Mouse (Mus musculus) forebrain, postnatal 0 days (tissue): ENCODE data around the gene Cox5a. TPM values are rescaled to one million over a fixed set of nuclear protein-coding genes. Genes with fewer than 3 reads are reported as not detected.
A peak's percentile ranks its signal among the peaks of the same experiment; 100 is the strongest.

Experiments
- ATAC-seq: fragments of 200-750 bp; cut with Nextera tagmentation; 2 replicates; pipeline ENCODE4 v1.8.0; 2017; ENCODE audit warnings: mild to moderate bottlenecking, moderate library complexity
- DNase-seq: peaks from one replicate; pipeline ENCODE4 v3.0.0-alpha.2; 2015
- H3K27ac ChIP-seq: fragments of 300-500 bp; sonication (generic); 2 replicates; pipeline ENCODE4 v1.5.1; 2014; ENCODE audit warnings: low read depth, mild to moderate bottlenecking, antibody characterized with exemption, low read length, moderate library complexity, mixed read lengths
- H3K27me3 ChIP-seq: fragments of 300-500 bp; sonication (generic); 2 replicates; pipeline ENCODE4 v1.6.1; 2014; ENCODE audit warnings: mild to moderate bottlenecking, low read length, mixed read lengths; ENCODE audit not compliant: insufficient read depth
- H3K36me3 ChIP-seq: fragments of 300-500 bp; sonication (generic); 2 replicates; pipeline ENCODE4 v1.6.1; 2014; ENCODE audit warnings: mild to moderate bottlenecking, moderate library complexity; ENCODE audit not compliant: insufficient read depth
- H3K4me1 ChIP-seq: fragments of 300-500 bp; sonication (generic); 2 replicates; pipeline ENCODE4 v1.6.1; 2014; ENCODE audit warnings: antibody characterized with exemption; ENCODE audit not compliant: insufficient read depth
- H3K4me2 ChIP-seq: fragments of 300-500 bp; sonication (generic); 2 replicates; pipeline ENCODE4 v1.6.1; 2014; ENCODE audit warnings: low read depth, mild to moderate bottlenecking, moderate library complexity
- H3K4me3 ChIP-seq: fragments of 300-500 bp; sonication (generic); 2 replicates; pipeline ENCODE4 v1.5.1; 2014; ENCODE audit warnings: low read depth, low read length, mixed read lengths
- H3K9ac ChIP-seq: fragments of 300-500 bp; sonication (generic); 2 replicates; pipeline ENCODE4 v1.6.1; 2014; ENCODE audit warnings: mild to moderate bottlenecking
- H3K9me3 ChIP-seq: fragments of 300-500 bp; sonication (generic); 2 replicates; pipeline ENCODE4 v1.6.1; 2016; ENCODE audit warnings: low read length
- CTCF ChIP-seq: sonication (generic); IDR thresholded peaks from 2 replicates; pipeline ENCODE4 v1.5.1; 2016; ENCODE audit warnings: antibody characterized with exemption, control low read depth, low read depth
- WGBS: fragments of 180-500 bp; shearing (Covaris S2); extraction: QIAGEN DNeasy Blood & Tissue Kit; methylation state at CpG from one replicate; pipeline ENCODE4 v1.1.7; 2014; 5-methylcytosine and 5-hydroxymethylcytosine counted together
- polyA plus RNA-seq: library from polyadenylated mRNA; unstranded; fragments of >200 nt; fragmentation: Nextera tagmentation; extraction: Ambion mirVana; gene quantifications from 2 replicates; pipeline ENCODE4 v1.2.1, GENCODE M21; 2015
- total RNA-seq: library from RNA; depleted of rRNA; stranded (reverse); fragments of >200 nt; gene quantifications from 2 replicates; pipeline ENCODE4 v1.2.3, GENCODE M21; 2014; rRNA removed

The Cox5a gene
- total RNA-seq = 236 and 279 TPM in 2 replicates
- polyA plus RNA-seq = 1,027 and 1,112 TPM in 2 replicates

DNA sequence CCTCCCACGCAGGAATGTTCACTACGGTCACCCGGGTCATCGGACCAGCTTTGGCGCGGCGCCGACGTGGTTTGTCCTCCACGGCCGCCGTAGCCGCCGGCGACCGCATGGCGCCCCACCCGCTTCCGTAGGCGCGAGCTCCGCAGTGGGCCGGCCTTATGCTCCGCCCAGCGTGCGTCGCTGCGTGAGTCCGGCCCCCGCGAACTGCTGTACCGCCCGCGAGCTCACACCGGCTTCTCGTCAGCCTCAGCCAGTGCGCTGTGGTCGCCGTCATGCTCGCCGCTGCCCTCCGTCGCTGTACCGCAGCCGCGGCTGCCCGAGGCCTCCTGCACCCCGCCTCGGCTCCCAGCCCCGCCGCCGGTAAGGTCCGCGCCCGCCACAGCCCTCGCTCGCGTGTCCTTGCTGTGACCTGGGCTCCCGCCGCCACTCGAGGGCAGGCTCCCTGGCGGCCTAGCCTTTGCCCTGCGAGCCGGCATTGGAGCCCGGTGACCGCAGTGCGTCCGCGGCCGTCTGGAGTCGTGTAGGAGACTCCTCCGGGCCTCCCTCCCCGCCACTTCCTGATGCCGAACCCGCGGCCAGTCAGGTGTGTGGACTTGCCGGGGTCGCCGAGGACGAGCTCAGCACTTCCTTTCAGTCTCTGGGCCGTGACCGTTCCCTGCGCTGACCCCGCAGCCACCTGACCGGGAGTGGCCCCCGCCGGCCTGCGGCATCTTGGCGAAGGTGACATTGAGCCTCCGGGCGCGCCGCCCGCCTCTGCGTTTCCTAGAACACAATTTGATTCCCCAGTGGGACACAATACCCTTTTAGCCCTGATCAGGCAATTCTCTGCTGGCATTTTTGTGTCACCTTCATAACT is at the start of gene Cox5a:
Gene Cox5a, plus strand, starts transcription at position 219 of the 856 bp plus-strand sequence.
- Histone ChIP-seq H3K4me3 (peak within 1 kb of the TSS; percentile 92), H3K9ac (peak within 1 kb of the TSS; percentile 95), H3K4me2 (peak within 1 kb of the TSS; percentile 63), H3K27me3 (no peaks in the 10 kb centered on the region), H3K36me3 (no peaks in the 10 kb centered on the region), H3K27ac (peak within 1 kb of the TSS; percentile 86), H3K4me1 (peaks cover 20% of the 10 kb centered on the region; the same call in 1 of the 2 replicates), H3K9me3 (no peaks in the 10 kb centered on the region)
- 3% methylated on average over 95 of the region's 95 CpGs for WGBS
- TF ChIP-seq CTCF = no peak; the same call in 1 of the 2 replicates
- ATAC-seq (peak; percentile 97), DNase-seq (peak; percentile 96)

DNA sequence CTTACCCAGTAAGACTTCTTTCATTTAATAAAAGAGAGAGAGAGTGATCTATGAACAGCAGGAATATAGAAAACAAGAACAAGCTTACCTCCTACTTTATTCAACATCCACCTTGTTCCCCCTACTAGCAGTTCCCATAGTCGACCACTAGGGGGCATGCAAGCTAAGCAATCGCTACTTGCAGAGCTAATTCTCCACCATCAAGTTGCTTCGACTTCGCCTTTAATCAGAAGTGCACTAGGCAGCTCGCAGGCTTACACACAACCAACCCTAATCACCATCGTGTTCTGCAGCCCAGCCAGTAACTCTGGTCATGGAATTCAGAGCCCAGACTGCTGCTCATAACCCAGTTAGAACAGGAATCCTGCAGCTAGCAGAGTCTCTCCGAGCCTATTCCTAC is 35.3 kb upstream of the Cox5a start:
- no peak overlapping the region for H3K4me3 ChIP-seq
- H3K27ac ChIP-seq = no peak overlapping the region
- no peaks in the 10 kb centered on the region for H3K27me3 ChIP-seq
- peak; percentile 99 for TF ChIP-seq CTCF
- no peak overlapping the region for H3K4me2 ChIP-seq
- no peaks in the 10 kb centered on the region for H3K4me1 ChIP-seq
- no peak overlapping the region for H3K9ac ChIP-seq
- 12% methylated on average over 7 of the region's 7 CpGs for WGBS
- peak; percentile 90 for ATAC-seq
- no peaks in the 10 kb centered on the region for H3K9me3 ChIP-seq
- DNase-seq = peak; percentile 93
- no peaks in the 10 kb centered on the region for H3K36me3 ChIP-seq

DNA sequence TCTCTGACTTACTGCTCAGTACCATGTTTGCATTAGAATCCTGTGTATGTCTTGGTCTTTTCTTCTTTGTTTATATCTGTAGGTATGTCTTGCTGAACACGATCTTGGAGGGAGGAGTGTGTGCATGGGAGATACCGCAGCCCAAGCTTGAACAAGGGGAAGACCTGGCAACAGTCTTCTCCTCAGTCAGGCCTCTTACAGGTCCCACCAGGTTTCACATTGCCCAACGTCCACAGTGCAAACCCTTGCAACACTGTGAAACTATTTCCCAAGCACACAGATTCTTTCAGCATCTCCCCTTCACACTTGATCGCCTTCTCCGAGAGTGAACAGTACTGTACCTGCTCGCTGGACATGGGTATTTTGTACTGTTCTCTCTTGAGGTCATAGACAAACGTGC is 33.3 kb upstream of the Cox5a start:
- Histone ChIP-seq H3K4me2 (no peak overlapping the region), H3K4me1 (no peaks in the 10 kb centered on the region), H3K27me3 (no peaks in the 10 kb centered on the region), H3K27ac (no peak overlapping the region), H3K36me3 (no peaks in the 10 kb centered on the region), H3K9ac (no peak overlapping the region), H3K4me3 (no peak overlapping the region), H3K9me3 (no peaks in the 10 kb centered on the region)
- ATAC-seq (no peak), DNase-seq (no peak)
- 74% methylated on average over 7 of the region's 7 CpGs for WGBS
- TF ChIP-seq CTCF = no peak

DNA sequence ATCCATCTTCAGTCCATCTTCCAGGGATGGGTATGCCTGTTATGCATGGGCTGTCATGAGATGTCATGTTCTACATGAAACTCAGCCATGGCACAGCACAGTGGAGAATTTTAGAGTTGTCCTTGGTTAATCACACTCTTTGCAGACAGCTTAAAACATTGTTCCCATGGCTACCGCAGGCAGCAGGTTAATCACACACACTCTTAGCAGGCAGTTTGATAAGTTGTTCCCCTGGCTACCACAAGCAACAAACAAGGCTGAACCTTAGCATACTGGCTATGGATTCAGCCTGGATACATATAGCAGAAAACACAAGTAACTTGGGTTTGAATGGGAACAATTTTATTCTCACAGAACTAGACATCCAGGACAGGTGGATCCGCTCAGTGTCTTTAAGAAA is 27.5 kb upstream of the Cox5a start:
- Histone ChIP-seq H3K4me1 (no peaks in the 10 kb centered on the region), H3K9me3 (no peaks in the 10 kb centered on the region), H3K9ac (no peak overlapping the region), H3K27ac (no peak overlapping the region), H3K4me3 (no peak overlapping the region), H3K4me2 (no peak overlapping the region), H3K27me3 (no peaks in the 10 kb centered on the region), H3K36me3 (no peaks in the 10 kb centered on the region)
- no peak for TF ChIP-seq CTCF
- DNase-seq = no peak
- 93% methylated on average over 2 of the region's 2 CpGs for WGBS
- ATAC-seq = peak; percentile 54; the same call in 1 of the 2 replicates

DNA sequence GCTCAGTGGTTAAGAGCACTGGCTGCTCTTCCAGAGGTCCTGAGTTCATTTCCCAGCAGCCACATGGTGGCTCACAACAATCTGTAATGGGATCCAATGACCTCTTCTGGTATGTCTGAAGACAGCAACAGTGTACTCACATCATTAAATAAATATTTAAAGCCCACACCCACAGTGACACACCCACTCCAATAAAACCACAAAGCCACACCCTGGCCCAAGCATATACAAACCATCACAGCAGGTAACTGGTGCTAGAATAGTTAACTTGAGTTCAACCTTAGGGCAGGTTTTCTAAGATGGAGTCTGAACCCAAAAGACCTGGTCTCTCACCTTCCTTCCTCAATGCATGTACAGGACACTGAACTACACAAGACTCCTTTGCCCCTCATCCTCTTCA is 26.1 kb upstream of the Cox5a start:
- Histone ChIP-seq H3K9ac (no peak overlapping the region), H3K27me3 (no peaks in the 10 kb centered on the region), H3K4me2 (no peak overlapping the region), H3K27ac (no peak overlapping the region), H3K4me1 (no peaks in the 10 kb centered on the region), H3K9me3 (no peaks in the 10 kb centered on the region), H3K36me3 (no peaks in the 10 kb centered on the region), H3K4me3 (no peak overlapping the region)
- TF ChIP-seq CTCF = no peak
- no peak for DNase-seq
- no peak for ATAC-seq

DNA sequence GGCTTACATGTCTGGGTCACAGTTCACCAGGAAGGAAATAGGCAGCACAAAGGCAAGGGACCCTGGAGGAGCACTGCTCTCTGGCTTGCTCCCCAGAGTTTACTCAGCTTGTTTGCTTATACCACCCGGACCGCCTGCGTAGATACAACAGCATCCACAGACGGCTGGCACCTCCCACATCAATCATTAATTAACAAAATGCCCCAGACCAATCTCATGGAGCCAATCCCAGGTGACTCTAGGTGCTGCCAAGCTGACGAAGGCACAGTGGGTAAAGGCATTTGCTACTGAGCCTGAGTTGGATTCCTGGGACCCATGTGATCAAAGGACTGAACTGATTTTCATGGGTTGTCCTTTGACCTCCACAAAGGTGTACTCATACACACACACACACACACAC is 23.8 kb upstream of the Cox5a start:
- ATAC-seq = no peak
- Histone ChIP-seq H3K4me2 (no peak overlapping the region), H3K9me3 (no peaks in the 10 kb centered on the region), H3K27me3 (no peaks in the 10 kb centered on the region), H3K27ac (no peak overlapping the region), H3K36me3 (no peaks in the 10 kb centered on the region), H3K4me1 (peaks cover 9% of the 10 kb centered on the region), H3K9ac (no peak overlapping the region), H3K4me3 (no peak overlapping the region)
- TF ChIP-seq CTCF = no peak
- WGBS = 61% methylated on average over 5 of the region's 5 CpGs
- no peak for DNase-seq

DNA sequence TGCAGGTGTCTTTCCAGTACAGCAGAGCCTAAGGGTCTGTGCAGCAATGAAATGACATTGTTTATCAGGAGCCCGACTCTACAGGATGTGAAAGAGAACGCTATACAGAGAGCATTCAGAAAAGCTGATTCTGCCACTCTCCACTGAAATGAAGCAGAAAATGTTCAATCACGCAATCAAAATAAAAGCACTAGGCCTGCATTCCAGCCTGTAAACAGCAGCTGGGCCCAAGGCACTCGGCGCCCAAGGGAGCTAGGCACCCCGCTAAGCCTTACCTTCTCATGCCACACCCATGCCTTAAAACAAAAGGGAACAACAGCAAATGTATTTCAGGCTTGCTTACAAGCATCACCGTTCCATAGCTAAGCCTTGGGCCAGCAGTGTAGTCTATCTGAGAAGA is 22.5 kb upstream of the Cox5a start:
- no peak overlapping the region for H3K4me3 ChIP-seq
- no peaks in the 10 kb centered on the region for H3K9me3 ChIP-seq
- no peak overlapping the region for H3K9ac ChIP-seq
- H3K4me2 ChIP-seq = no peak overlapping the region
- no peak for TF ChIP-seq CTCF
- WGBS = 29% methylated on average over 7 of the region's 7 CpGs
- DNase-seq = no peak
- no peaks in the 10 kb centered on the region for H3K27me3 ChIP-seq
- H3K36me3 ChIP-seq = no peaks in the 10 kb centered on the region
- H3K4me1 ChIP-seq = peaks cover 16% of the 10 kb centered on the region
- H3K27ac ChIP-seq = peak overlapping the region; percentile 31
- ATAC-seq = no peak
